Mouse (Mus musculus) liver, embryonic 11.5 days (tissue): ENCODE results near the gene Abcc5. TPM values are rescaled to one million over a fixed set of nuclear protein-coding genes. Genes with fewer than 3 reads are reported as not detected.
"Not testable (repeated sequence)": the region's sequence is repeated elsewhere in the genome, so short reads cannot be mapped to it uniquely, and the experiment has no call there.

ENCODE experiments used
- ATAC-seq: fragments of 200-750 bp; cut with Nextera tagmentation; replicated peaks from 2 replicates; pipeline ENCODE4 v1.8.0; 2017; ENCODE audit warnings: moderate number of reproducible peaks, mild to moderate bottlenecking, moderate TSS enrichment, moderate library complexity; ENCODE audit not compliant: low FRiP score
- DNase-seq: peaks from one replicate; pipeline ENCODE4 v3.0.0-alpha.2; 2017; ENCODE audit warnings: low spot score
- H3K27ac ChIP-seq: fragments of 300-500 bp; sonication (generic); 2 replicates; pipeline ENCODE4 v1.5.1; 2014; ENCODE audit warnings: mild to moderate bottlenecking, low read depth, low read length, control low read depth
- H3K27me3 ChIP-seq: fragments of 300-500 bp; sonication (generic); replicated peaks from 2 replicates; pipeline ENCODE4 v1.6.1; 2014; ENCODE audit warnings: low read length, mixed read lengths; ENCODE audit not compliant: control insufficient read depth, insufficient read depth
- H3K36me3 ChIP-seq: fragments of 300-500 bp; sonication (generic); 2 replicates; pipeline ENCODE4 v1.6.1; 2014; ENCODE audit warnings: mild to moderate bottlenecking, low read length, moderate library complexity, mixed read lengths; ENCODE audit not compliant: control insufficient read depth, insufficient read depth
- H3K4me1 ChIP-seq: fragments of 300-500 bp; sonication (generic); replicated peaks from 2 replicates; pipeline ENCODE4 v1.6.1; 2014; ENCODE audit warnings: low read length, mixed read lengths; ENCODE audit not compliant: control insufficient read depth, insufficient read depth
- H3K4me2 ChIP-seq: fragments of 300-500 bp; sonication (generic); 2 replicates; pipeline ENCODE4 v1.6.1; 2014; ENCODE audit warnings: mild to moderate bottlenecking, control low read depth, moderate library complexity
- H3K4me3 ChIP-seq: fragments of 300-500 bp; sonication (generic); 2 replicates; pipeline ENCODE4 v1.5.1; 2014; ENCODE audit warnings: low read depth, low read length, control low read depth
- H3K9ac ChIP-seq: fragments of 300-500 bp; sonication (generic); 2 replicates; pipeline ENCODE4 v1.6.1; 2014; ENCODE audit warnings: low read depth, low read length, control low read depth
- H3K9me3 ChIP-seq: fragments of 300-500 bp; sonication (generic); 2 replicates; pipeline ENCODE4 v1.6.1; 2016; ENCODE audit warnings: low read length, inconsistent platforms, mixed read lengths; ENCODE audit not compliant: control insufficient read depth
- WGBS: fragments of 180-500 bp; shearing (Covaris S2); extraction: QIAGEN DNeasy Blood & Tissue Kit; methylation state at CpG from one replicate; pipeline ENCODE4 v1.1.7; 2014; 5-methylcytosine and 5-hydroxymethylcytosine counted together
- polyA plus RNA-seq: library from polyadenylated mRNA; unstranded; fragments of >200 nt; fragmentation: Nextera tagmentation; extraction: Ambion mirVana; gene quantifications from 2 replicates; pipeline ENCODE4 v1.2.1, GENCODE M21; 2014

The Abcc5 gene
- polyA plus RNA-seq, 1 experiment from 2014 or later: 43.6 TPM

DNA sequence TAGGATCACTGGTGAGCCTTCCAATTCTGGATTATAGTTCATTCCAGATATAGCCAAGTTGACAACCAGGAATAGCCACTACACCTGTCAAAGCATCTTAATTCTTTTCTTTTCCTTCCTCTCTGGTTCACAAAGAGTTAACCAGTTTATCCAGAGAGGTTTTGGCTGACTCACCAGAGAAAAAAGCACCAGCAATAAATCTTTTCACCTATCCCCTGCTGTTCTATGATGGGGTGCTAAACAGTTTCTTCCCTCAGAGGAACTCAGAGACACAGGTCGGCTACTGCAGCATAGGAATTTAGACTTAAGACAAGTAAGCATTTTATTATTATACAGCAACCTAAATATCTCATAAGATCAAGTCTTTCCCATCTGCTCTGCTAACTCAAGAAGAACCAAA is 29.9 kb upstream of the Abcc5 start:
- no peak overlapping the region for H3K9ac ChIP-seq
- DNase-seq (no peak), ATAC-seq (no peak)
- no peak overlapping the region for H3K4me3 ChIP-seq
- H3K4me2 ChIP-seq: no peak overlapping the region
- 27% methylated on average over 1 of the region's 1 CpGs for WGBS
- H3K36me3 ChIP-seq: no peaks in the 10 kb centered on the region
- no peaks in the 10 kb centered on the region for H3K27me3 ChIP-seq
- no peaks in the 10 kb centered on the region for H3K9me3 ChIP-seq
- no peaks in the 10 kb centered on the region; the same call in 1 of the 2 replicates for H3K4me1 ChIP-seq
- no peak overlapping the region for H3K27ac ChIP-seq

DNA sequence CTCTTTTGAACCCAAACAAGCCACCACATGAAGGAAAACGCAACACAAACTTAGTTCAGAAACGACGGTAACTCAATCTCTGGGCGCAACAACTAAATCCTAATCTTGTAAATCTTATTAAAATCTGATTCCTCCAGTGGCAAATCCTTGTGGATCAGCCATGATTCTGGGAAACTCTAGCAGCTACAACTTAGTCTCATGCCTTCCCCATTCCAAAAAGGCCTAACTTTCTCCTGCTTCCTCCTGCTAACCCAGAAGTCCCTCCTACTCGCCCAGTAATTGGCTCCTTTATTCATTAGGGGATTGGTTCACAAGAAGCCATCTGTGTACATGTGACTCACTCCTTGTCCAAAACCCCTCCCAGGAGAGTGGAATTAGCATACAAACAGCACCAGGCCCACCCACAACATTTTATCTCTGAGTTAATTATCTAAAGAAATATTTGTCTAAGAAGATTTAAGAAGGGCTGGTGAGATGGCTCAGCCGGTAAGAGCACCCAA is 28.0 kb upstream of the Abcc5 start:
- H3K4me3 ChIP-seq: no peak overlapping the region
- no peaks in the 10 kb centered on the region; the same call in 1 of the 2 replicates for H3K4me1 ChIP-seq
- H3K27ac ChIP-seq: no peak overlapping the region
- DNase-seq (no peak), ATAC-seq (no peak)
- no peaks in the 10 kb centered on the region for H3K27me3 ChIP-seq
- no peak overlapping the region for H3K4me2 ChIP-seq
- H3K9ac ChIP-seq: no peak overlapping the region
- H3K36me3 ChIP-seq: no peaks in the 10 kb centered on the region
- 92% methylated on average over 6 of the region's 6 CpGs for WGBS
- no peaks in the 10 kb centered on the region for H3K9me3 ChIP-seq

- Histone ChIP-seq H3K4me1 (no peaks in the 10 kb centered on the region), H3K4me2 (no peak overlapping the region), H3K27me3 (no peaks in the 10 kb centered on the region), H3K36me3 (no peaks in the 10 kb centered on the region), H3K4me3 (no peak overlapping the region), H3K9me3 (no peaks in the 10 kb centered on the region), H3K27ac (no peak overlapping the region), H3K9ac (no peak overlapping the region)
- ATAC-seq (no peak), DNase-seq (no peak)
- WGBS: 67% methylated on average over 6 of the region's 6 CpGs
Observed at GRCm38 (mm10) chr16:20451774-20452173, 25.6 kb upstream of the Abcc5 start.

GRCm38 (mm10) chr16:20445871-20446270 is 19.7 kb upstream of the Abcc5 start:
- H3K9me3 ChIP-seq: no peaks in the 10 kb centered on the region
- DNase-seq: no peak
- ATAC-seq: no peak
- 77% methylated on average over 1 of the region's 1 CpGs for WGBS
- H3K9ac ChIP-seq: no peak overlapping the region
- no peak overlapping the region for H3K4me2 ChIP-seq
- H3K4me3 ChIP-seq: no peak overlapping the region
- H3K27me3 ChIP-seq: no peaks in the 10 kb centered on the region
- H3K27ac ChIP-seq: no peak overlapping the region
- H3K36me3 ChIP-seq: no peaks in the 10 kb centered on the region
- no peaks in the 10 kb centered on the region for H3K4me1 ChIP-seq

- Histone ChIP-seq H3K9me3 (no peaks in the 10 kb centered on the region), H3K4me1 (no peaks in the 10 kb centered on the region), H3K36me3 (no peaks in the 10 kb centered on the region), H3K27ac (no peak overlapping the region), H3K4me3 (no peak overlapping the region), H3K27me3 (no peaks in the 10 kb centered on the region), H3K9ac (no peak overlapping the region), H3K4me2 (no peak overlapping the region)
- ATAC-seq (no peak), DNase-seq (no peak)
- 71% methylated on average over 7 of the region's 7 CpGs for WGBS
Observed at GRCm38 (mm10) chr16:20444831-20445388, 18.7 kb upstream of the Abcc5 start.

DNA sequence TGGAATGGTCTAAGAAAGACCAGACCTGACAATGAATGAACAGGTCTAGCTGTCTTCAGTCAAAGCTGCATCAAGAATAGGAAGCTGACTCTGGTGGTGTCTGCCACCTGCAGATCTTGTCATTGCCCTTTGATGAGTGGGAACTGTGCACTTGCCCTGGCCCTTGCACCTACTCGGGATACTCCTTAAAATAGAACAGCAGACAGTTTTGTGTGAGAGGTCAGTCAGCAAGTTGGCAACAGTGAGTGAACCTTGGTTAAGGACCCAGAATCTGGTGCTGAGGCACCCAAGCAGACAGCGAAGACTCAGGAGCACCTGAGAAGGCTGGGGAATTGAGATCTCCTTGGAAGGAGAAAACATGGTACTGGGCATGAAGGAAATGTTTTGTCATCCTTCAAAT is 16.7 kb upstream of the Abcc5 start:
- no peak for DNase-seq
- H3K4me3 ChIP-seq: no peak overlapping the region
- H3K9me3 ChIP-seq: no peaks in the 10 kb centered on the region
- no peak overlapping the region for H3K9ac ChIP-seq
- 82% methylated on average over 2 of the region's 2 CpGs for WGBS
- ATAC-seq: no peak
- H3K4me2 ChIP-seq: no peak overlapping the region
- no peaks in the 10 kb centered on the region for H3K36me3 ChIP-seq
- H3K27ac ChIP-seq: no peak overlapping the region
- no peaks in the 10 kb centered on the region for H3K4me1 ChIP-seq
- H3K27me3 ChIP-seq: no peaks in the 10 kb centered on the region

DNA sequence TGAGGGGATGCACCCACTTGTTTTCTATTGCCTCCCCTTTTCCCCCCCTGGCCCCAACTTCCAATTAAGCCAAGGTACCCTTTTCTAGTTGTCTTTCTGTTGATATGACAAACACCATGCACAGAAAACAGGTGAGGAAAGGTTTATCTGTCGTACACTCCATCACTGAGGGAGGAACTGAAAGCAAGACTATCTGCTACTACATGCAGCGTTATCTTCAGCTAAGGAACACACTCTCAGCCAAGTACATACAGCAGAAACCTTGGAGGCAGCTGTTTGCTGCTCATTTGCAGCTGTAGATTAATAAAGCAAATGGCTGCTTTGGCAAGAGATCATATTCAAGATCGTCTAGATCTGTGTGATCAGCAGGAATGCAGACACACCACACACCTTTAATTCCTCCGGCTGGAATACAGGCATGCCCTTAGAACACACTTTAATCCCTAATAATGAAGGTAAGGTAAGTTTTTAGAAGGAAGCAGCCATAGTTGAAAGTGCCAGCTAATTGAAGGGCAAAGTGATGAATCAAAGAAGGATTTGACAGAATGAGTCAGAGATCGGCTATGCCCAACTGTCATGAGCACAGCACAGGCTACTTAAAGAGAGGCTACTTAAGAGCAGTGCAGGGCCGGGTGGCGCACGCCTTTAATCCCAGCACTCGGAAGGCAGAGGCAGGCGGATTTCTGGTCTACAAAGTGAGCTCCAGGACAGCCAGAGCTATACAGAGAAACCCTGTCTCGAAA is 12.7 kb upstream of the Abcc5 start:
- Histone ChIP-seq H3K36me3 (no peaks in the 10 kb centered on the region), H3K4me2 (no peak overlapping the region), H3K27me3 (no peaks in the 10 kb centered on the region), H3K9ac (no peak overlapping the region), H3K4me1 (no peaks in the 10 kb centered on the region), H3K9me3 (no peaks in the 10 kb centered on the region), H3K27ac (no peak overlapping the region), H3K4me3 (no peak overlapping the region)
- WGBS: 71% methylated on average over 11 of the region's 11 CpGs
- ATAC-seq (no peak), DNase-seq (no peak)

GRCm38 (mm10) chr16:20438046-20438445 is 11.9 kb upstream of the Abcc5 start:
- H3K9ac ChIP-seq, H3K27ac ChIP-seq, H3K4me1 ChIP-seq, H3K4me2 ChIP-seq, H3K27me3 ChIP-seq, ATAC-seq, H3K36me3 ChIP-seq, H3K9me3 ChIP-seq, H3K4me3 ChIP-seq, DNase-seq: not testable (repeated sequence)
- WGBS: 78% methylated on average over 1 of the region's 1 CpGs

DNA sequence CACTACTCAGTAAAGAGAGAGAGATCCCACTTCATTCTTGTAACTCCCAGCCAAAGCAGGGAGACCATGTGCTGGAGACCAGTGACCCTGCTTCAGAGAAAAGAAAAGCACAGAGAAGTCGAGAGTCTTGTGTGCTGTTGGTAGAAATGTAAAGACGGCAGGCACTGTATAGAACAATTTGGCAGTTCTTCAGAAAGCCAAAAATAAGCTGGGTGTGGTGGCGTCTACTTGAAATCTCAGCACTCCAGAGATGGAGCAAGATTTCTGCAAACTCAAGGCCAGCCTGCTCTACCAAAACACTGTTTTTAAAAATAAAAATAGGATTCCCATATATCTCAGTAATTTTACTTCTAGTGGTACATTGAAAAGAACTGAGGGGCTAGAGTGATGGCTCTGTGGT is 10.1 kb upstream of the Abcc5 start:
- no peaks in the 10 kb centered on the region for H3K27me3 ChIP-seq
- H3K4me3 ChIP-seq: no peak overlapping the region
- H3K27ac ChIP-seq: no peak overlapping the region
- no peaks in the 10 kb centered on the region for H3K4me1 ChIP-seq
- no peak overlapping the region for H3K9ac ChIP-seq
- H3K4me2 ChIP-seq: no peak overlapping the region
- DNase-seq (no peak), ATAC-seq (no peak)
- WGBS: 74% methylated on average over 3 of the region's 3 CpGs
- H3K36me3 ChIP-seq: no peaks in the 10 kb centered on the region
- H3K9me3 ChIP-seq: no peaks in the 10 kb centered on the region
